Mouse (Mus musculus) WW6 (cell line): Measurements from ENCODE around the gene Zfp57.
"Not testable (repeated sequence)": the region's sequence is repeated elsewhere in the genome, so short reads cannot be mapped to it uniquely, and the experiment has no call there.

ENCODE experiments used
- DNase-seq: peaks from one replicate; pipeline ENCODE4 v3.0.0-alpha.2; 2013; ENCODE audit warnings: low read depth, low spot score

The Zfp57 gene

GRCm38 (mm10) chr17:36995448-36995847 lies 5.5 kb upstream of the Zfp57 start:
- DNase-seq, result no peak

GRCm38 (mm10) chr17:36997033-36997735 lies 3.8 kb upstream of the Zfp57 start:
- DNase-seq, result no peak

- no peak for DNase-seq
Measured at GRCm38 (mm10) chr17:36998477-36998876, 2.5 kb upstream of the Zfp57 start.

GRCm38 (mm10) chr17:37002364-37003330 lies 1.7 kb downstream of the Zfp57 start:
- DNase-seq, result peak; percentile 83

GRCm38 (mm10) chr17:37003366-37003765 lies 2.4 kb downstream of the Zfp57 start:
- DNase-seq, result no peak

GRCm38 (mm10) chr17:37008161-37008560 lies 7.2 kb downstream of the Zfp57 start:
- no peak for DNase-seq

GRCm38 (mm10) chr17:37009460-37010042 lies 8.6 kb downstream of the Zfp57 start:
- no peak for DNase-seq

- DNase-seq, result no peak
Measured at GRCm38 (mm10) chr17:37011719-37012118, 10.8 kb downstream of the Zfp57 start.

- no peak for DNase-seq
Measured at GRCm38 (mm10) chr17:37012141-37012540, 11.2 kb downstream of the Zfp57 start.

- DNase-seq, result no peak
Measured at GRCm38 (mm10) chr17:37016333-37016732, 15.4 kb downstream of the Zfp57 start.

GRCm38 (mm10) chr17:37018328-37018727 lies 17.4 kb downstream of the Zfp57 start:
- no peak for DNase-seq

- DNase-seq, result not testable (repeated sequence)
Measured at GRCm38 (mm10) chr17:37019242-37019641, 18.3 kb downstream of the Zfp57 start.

- DNase-seq, result no peak
Measured at GRCm38 (mm10) chr17:37022628-37023576, 21.9 kb downstream of the Zfp57 start, which contains the start of gene Mog. Gene Mog (minus strand): TSS chr17:37023398.

GRCm38 (mm10) chr17:37026425-37026824 lies 25.5 kb downstream of the Zfp57 start:
- no peak for DNase-seq

- no peak for DNase-seq
Measured at GRCm38 (mm10) chr17:37027486-37027885, 26.5 kb downstream of the Zfp57 start.

- DNase-seq, result no peak
Measured at GRCm38 (mm10) chr17:37028212-37028611, 27.2 kb downstream of the Zfp57 start.

GRCm38 (mm10) chr17:37028683-37029120 lies 27.7 kb downstream of the Zfp57 start:
- DNase-seq, result peak; percentile 91

GRCm38 (mm10) chr17:37029162-37029561 lies 28.2 kb downstream of the Zfp57 start:
- DNase-seq, result no peak

GRCm38 (mm10) chr17:37039127-37039894 lies 38.3 kb downstream of the Zfp57 start:
- no peak for DNase-seq

- DNase-seq, result no peak
Measured at GRCm38 (mm10) chr17:37044651-37045244, 43.8 kb downstream of the Zfp57 start.
